Mouse (Mus musculus): ENCODE measurements around the gene Wwox. TPM values are rescaled to one million over a fixed set of nuclear protein-coding genes. Genes with fewer than 3 reads are reported as not detected.

Wwox gene
- total and polyA plus RNA-seq, 3 experiments: 7.6 to 61.8 (median 12.2) TPM

DNA sequence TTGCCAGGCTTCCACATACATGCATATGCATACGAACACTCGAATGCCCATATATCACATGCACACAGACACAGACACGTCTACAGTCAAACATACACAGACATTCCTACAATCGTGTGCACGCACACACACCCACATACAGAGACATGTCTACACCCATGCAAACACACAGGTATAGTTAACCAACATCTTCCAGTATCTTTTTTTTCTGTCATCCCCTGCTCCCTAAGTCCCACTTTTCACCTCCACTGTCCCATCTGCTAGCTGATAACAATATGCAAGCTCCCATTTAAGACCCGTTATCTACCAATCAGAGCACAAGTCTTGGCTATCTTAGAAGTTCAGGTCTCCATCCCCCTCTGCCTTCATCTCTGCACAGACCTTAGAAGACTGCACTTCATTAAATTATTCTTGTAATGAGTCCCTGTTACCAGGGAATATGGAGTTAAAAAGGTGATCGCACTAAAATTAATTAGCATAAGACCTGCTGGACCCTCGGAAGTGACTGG is 627.1 kb downstream of the Wwox start:
- no peak overlapping the region for H3K27ac ChIP-seq (ENCODE audit: control insufficient read depth, low read depth, low read length)
- DNase-seq (ENCODE audit: low read depth, low spot score): no peak
- H3K4me3 ChIP-seq (ENCODE audit: control insufficient read depth in 1 of 2, insufficient read depth in 1 of 2, low read depth in 2 of 2, low read length in 2 of 2): no peak overlapping the region
- H3K9ac ChIP-seq (ENCODE audit: control insufficient read depth, low read depth, low read length, poor library complexity, severe bottlenecking): no peak overlapping the region
- no peaks in the 10 kb centered on the region for H3K27me3 ChIP-seq (ENCODE audit: control insufficient read depth in 1 of 2, insufficient read depth in 2 of 2, low read length in 2 of 2)
- TF ChIP-seq BHLHE40 (IDR thresholded peaks at IDR 0.05; ENCODE audit: borderline replicate concordance, low read depth, low read length) (no peak), POLR2AphosphoS5 (IDR thresholded peaks at IDR 0.05; ENCODE audit: borderline replicate concordance, low read depth, low read length) (no peak), CTCF (IDR thresholded peaks at IDR 0.05 in 2 of 3, conservative IDR thresholded peaks at IDR 0.05 in 1 of 3; ENCODE audit: control insufficient read depth in 1 of 3, insufficient read depth in 1 of 3, low read depth in 2 of 3, low read length in 3 of 3, poor library complexity in 1 of 3, severe bottlenecking in 1 of 3) (no peak), ZMIZ1 (IDR thresholded peaks at IDR 0.05; ENCODE audit: low read depth, low read length) (no peak), ETS1 (IDR thresholded peaks at IDR 0.05; ENCODE audit: low read depth, low read length) (no peak), ZNF384 (IDR thresholded peaks at IDR 0.05; ENCODE audit: low read depth, low read length) (no peak), POLR2AphosphoS2 (IDR thresholded peaks at IDR 0.05; ENCODE audit: low read length) (no peak), E2F4 (IDR thresholded peaks at IDR 0.05; ENCODE audit: borderline replicate concordance, low read depth, low read length) (no peak), MYC (IDR thresholded peaks at IDR 0.05; ENCODE audit: low read depth, low read length) (no peak), SMC3 (IDR thresholded peaks at IDR 0.05; ENCODE audit: low read depth, low read length) (no peak), POLR2A (IDR thresholded peaks at IDR 0.05; ENCODE audit: control insufficient read depth in 1 of 2, insufficient read depth in 1 of 2, low read depth in 1 of 2, low read length in 2 of 2, poor library complexity in 1 of 2) (no peak), ZC3H11A (IDR thresholded peaks at IDR 0.05; ENCODE audit: low read depth, low read length) (no peak)
- no peaks in the 10 kb centered on the region for H3K9me3 ChIP-seq (replicated peaks; ENCODE audit: insufficient read depth, low read length)
- H3K79me2 ChIP-seq (ENCODE audit: control insufficient read depth, insufficient read depth, low read length, poor library complexity): no peaks in the 10 kb centered on the region
- H3K36me3 ChIP-seq (ENCODE audit: control insufficient read depth in 1 of 2, insufficient read depth in 2 of 2, low read length in 2 of 2): no peaks in the 10 kb centered on the region
- no peaks in the 10 kb centered on the region for H3K4me1 ChIP-seq (ENCODE audit: control insufficient read depth in 1 of 2, insufficient read depth in 2 of 2, low read length in 2 of 2)

DNA sequence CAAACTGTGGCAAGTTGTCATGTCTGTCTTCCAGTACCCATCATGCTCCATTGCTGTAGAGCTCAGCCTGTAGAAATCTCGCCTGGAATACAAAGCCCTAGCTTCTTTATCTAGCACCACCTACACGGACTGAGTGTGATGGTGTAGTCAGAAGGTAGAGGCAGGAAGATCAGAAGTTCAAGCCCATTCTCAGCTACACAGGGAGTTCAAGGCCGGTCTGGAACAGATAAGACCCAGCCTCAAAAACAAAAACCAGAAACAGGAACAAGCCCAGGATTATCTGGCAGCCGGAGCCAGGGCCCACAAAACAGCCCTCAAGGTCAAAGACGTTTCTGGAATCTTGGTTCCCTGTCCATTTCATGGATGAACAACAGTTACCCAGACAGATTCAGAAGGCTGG is 629.3 kb downstream of the Wwox start:
- TF ChIP-seq ELF1 (IDR thresholded peaks at IDR 0.05; ENCODE audit: low read depth, low read length) (no peak), USF2 (IDR thresholded peaks at IDR 0.05; ENCODE audit: borderline replicate concordance in 1 of 2, insufficient read depth in 1 of 2, low read depth in 1 of 2, low read length in 2 of 2) (no peak), MYC (IDR thresholded peaks at IDR 0.05; ENCODE audit: low read depth, low read length) (no peak), CHD1 (IDR thresholded peaks at IDR 0.05; ENCODE audit: low read depth, low read length) (no peak), TCF12 (IDR thresholded peaks at IDR 0.05; ENCODE audit: low read depth, low read length) (no peak), HCFC1 (IDR thresholded peaks at IDR 0.05; ENCODE audit: low read depth, low read length) (no peak), TBP (IDR thresholded peaks at IDR 0.05; ENCODE audit: low read depth, low read length) (no peak), SIN3A (IDR thresholded peaks at IDR 0.05; ENCODE audit: low read length) (no peak), MEF2A (IDR thresholded peaks at IDR 0.05; ENCODE audit: extremely low read depth, insufficient replicate concordance, low read depth, low read length, poor library complexity, severe bottlenecking) (no peak), MAX (IDR thresholded peaks at IDR 0.05; ENCODE audit: low read length) (no peak), ZMIZ1 (IDR thresholded peaks at IDR 0.05; ENCODE audit: low read depth, low read length) (no peak)
- H3K9me3 ChIP-seq (replicated peaks; ENCODE audit: insufficient read depth, low read length): no peaks in the 10 kb centered on the region

More for the DNA sequence above, 629.3 kb downstream of the Wwox start:
- Histone ChIP-seq H3K36me3 (ENCODE audit: control insufficient read depth in 1 of 2, insufficient read depth in 2 of 2, low read length in 2 of 2) (no peaks in the 10 kb centered on the region), H3K27me3 (ENCODE audit: control insufficient read depth in 1 of 2, insufficient read depth in 2 of 2, low read length in 2 of 2) (no peaks in the 10 kb centered on the region), H3K79me2 (ENCODE audit: control insufficient read depth, insufficient read depth, low read length, poor library complexity) (no peaks in the 10 kb centered on the region), H3K4me1 (ENCODE audit: control insufficient read depth in 1 of 2, insufficient read depth in 2 of 2, low read length in 2 of 2) (no peaks in the 10 kb centered on the region), H3K4me3 (ENCODE audit: control insufficient read depth in 1 of 2, insufficient read depth in 1 of 2, low read depth in 2 of 2, low read length in 2 of 2) (no peak overlapping the region), H3K27ac (ENCODE audit: control insufficient read depth, low read depth, low read length) (no peak overlapping the region), H3K9ac (ENCODE audit: control insufficient read depth, low read depth, low read length, poor library complexity, severe bottlenecking) (no peak overlapping the region)
- no peak for DNase-seq (ENCODE audit: low read depth, low spot score)
